Mouse (Mus musculus) CH12.LX (cell line): ENCODE results near the gene Bap1.

Experiments used
- CHD1 ChIP-seq: IDR thresholded peaks from 2 replicates; pipeline ENCODE4 v1.6.1; 2012; ENCODE audit warnings: low read depth, low read length, improper control_type of control experiment, inconsistent platforms
- CTCF ChIP-seq, 2 experiments: IDR thresholded peaks in 1 of 2; conservative IDR thresholded peaks in 1 of 2; 2 replicates each; pipeline ENCODE4 v1.5.1; 2011 to 2012; ENCODE audit warnings: low read depth in 2 of 2, low read length in 2 of 2, improper control_type of control experiment in 1 of 2, inconsistent platforms in 1 of 2, mild to moderate bottlenecking in 1 of 2, moderate library complexity in 1 of 2
- KAT2A ChIP-seq: IDR thresholded peaks from 2 replicates; pipeline ENCODE4 v1.6.1; 2012; ENCODE audit warnings: low read length, improper control_type of control experiment, inconsistent platforms; ENCODE audit not compliant: insufficient replicate concordance
- MXI1 ChIP-seq: IDR thresholded peaks from 2 replicates; pipeline ENCODE4 v1.6.1; 2011; ENCODE audit warnings: mild to moderate bottlenecking, low read depth, low read length, improper control_type of control experiment
- POLR2A ChIP-seq: IDR thresholded peaks from 2 replicates; pipeline ENCODE4 v1.6.1; 2011; ENCODE audit warnings: low read depth, mild to moderate bottlenecking, improper control_type of control experiment, low read length
- RAD21 ChIP-seq: IDR thresholded peaks from 2 replicates; pipeline ENCODE4 v1.6.1; 2011; ENCODE audit warnings: low read depth, mild to moderate bottlenecking, low read length, improper control_type of control experiment, moderate library complexity
- SMC3 ChIP-seq: IDR thresholded peaks from 2 replicates; pipeline ENCODE4 v1.6.1; 2011; ENCODE audit warnings: low read depth, low read length, improper control_type of control experiment
- USF1 ChIP-seq: IDR thresholded peaks from 2 replicates; pipeline ENCODE4 v1.6.1; 2014; ENCODE audit warnings: low read depth, mild to moderate bottlenecking, inconsistent platforms, low read length, improper control_type of control experiment

DNA sequence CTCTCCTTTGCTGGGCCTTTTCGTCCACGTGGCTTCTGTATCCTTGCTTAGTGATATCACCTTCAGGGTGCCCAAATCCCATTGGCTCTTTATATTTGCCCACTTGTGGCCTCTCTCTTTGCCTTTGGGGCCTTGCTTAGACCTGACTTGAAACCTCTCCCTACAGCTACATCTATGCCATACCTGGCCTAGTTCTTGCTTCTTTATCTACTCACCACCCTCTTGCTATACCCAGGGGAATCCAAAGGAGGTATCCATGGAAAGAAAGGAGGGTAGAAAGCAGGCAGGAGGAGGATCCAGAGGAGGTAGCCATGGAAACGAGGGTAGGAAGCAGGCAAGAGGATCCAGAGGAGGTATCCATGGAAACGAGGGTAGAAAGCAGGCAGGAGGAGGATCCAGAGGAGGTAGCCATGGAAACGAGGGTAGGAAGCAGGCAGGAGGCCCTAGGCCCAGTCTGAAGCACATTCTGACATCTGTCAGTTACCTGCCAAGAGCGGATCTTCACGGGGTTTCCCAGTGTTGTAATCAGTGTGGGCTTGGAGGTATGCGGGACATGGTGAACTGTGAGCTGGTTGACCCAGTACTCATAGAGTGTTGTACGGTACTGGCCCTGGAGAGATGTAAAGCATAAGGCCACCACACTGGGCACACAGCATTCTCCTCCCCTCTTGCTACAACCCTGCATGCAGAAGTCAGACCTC lies 17.2 kb downstream of the Bap1 start:
- TF ChIP-seq CHD1 (no peak), USF1 (no peak), MXI1 (no peak), SMC3 (no peak), KAT2A (no peak), CTCF (conservative IDR thresholded peaks at IDR 0.05 in 1 of 2, IDR thresholded peaks at IDR 0.05 in 1 of 2; ENCODE audit: low read depth in 2 of 2, low read length in 2 of 2) (no peak), POLR2A (no peak), RAD21 (no peak)
